Mouse (Mus musculus): ENCODE results near the gene Atxn7l1.
A peak's percentile ranks its signal among the peaks of the same experiment; 100 is the strongest.

The Atxn7l1 gene

GRCm38 (mm10) chr12:33317792-33318530 is 170.5 kb downstream of the Atxn7l1 start:
- peak in 1 of 2 experiments; percentile 32 for DNase-seq (ENCODE audit: low spot score in 2 of 2)

- no peak for DNase-seq (ENCODE audit: low spot score in 2 of 2)
Observed at GRCm38 (mm10) chr12:33322547-33322946, 175.1 kb downstream of the Atxn7l1 start.

DNA sequence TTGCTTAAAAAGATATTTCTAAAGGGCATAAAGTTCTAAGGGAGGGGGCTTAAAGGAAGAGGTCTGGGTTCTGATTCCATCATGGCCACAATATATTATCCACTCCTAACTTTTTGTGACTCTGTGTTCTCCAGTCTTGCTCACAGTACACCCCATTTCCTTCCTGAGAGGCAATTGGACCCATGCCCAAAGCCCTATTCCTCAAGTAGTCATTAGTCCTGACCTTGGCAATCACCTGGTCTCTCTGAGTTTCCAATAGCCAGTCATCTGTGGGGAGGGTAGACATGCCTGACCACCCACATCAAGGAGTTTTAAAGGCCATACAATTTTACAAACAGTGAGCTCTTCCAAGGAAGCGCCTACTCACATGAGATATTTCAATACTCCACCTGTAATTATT is 176.3 kb downstream of the Atxn7l1 start:
- DNase-seq (ENCODE audit: low spot score in 2 of 2), result no peak

DNA sequence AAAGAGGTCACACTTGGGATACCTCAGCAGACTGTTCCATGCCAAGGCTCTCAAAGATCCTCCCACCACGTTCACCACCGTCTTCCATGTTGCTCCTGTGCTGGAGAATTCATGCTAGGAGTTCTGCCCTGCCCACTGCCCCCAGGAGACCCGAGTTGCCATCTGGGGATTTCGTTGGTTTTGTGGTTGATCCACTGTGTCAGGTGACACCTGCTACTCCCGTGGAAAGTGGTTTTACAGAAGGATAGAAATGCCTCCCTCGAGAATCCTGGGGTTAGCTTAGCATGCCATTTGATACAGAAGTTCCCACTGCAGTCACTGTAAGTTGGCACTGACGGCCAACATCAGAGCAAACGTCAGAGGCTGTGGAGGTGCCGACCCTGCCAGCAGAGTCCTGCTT is 177.9 kb downstream of the Atxn7l1 start:
- DNase-seq (ENCODE audit: low spot score in 2 of 2), result no peak

- no peak for DNase-seq (ENCODE audit: low spot score in 2 of 2)
Observed at GRCm38 (mm10) chr12:33332046-33332445, 184.6 kb downstream of the Atxn7l1 start.

DNA sequence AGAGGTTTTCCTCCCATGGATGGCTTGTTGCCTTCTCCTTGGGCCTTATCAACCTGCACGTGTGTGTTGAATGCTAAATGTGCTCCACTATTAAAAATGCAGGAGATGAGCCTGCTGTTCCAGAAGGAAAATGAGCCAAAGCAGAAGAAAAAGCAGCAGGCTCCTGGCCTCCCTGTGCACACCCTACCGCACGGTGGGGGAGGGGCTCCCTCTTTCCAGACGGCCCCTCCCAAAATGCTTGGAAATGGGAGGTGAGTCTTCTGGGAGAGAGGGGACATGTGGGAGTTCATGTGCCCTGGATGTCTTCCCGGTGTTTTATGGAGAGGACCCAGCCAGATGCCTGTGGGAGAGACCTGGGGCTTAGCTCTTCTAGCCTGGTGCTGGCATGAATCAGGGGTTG is 185.3 kb downstream of the Atxn7l1 start:
- no peak for DNase-seq (ENCODE audit: low spot score in 2 of 2)

DNA sequence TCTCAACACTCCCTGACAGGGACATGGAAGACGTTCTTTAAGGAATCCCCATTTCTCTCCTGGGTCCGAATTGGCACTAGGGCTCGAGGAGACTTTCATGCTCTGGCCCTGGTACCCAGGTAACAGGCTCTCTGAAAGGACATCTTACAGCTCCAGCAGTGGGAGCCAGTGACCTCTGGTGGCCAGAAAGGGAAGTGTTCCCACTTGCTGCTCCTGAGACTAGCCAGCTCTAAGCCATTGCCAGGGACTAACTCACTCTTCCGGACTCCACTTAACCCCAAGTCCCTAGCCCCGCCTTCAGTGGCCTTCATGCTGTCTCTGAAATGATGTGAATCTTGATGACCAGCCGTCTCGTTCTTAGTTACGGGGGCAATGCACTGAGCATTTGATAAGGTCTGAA is 186.4 kb downstream of the Atxn7l1 start:
- peak; percentile 76 to 85 for DNase-seq (ENCODE audit: low spot score in 2 of 2)

- no peak for DNase-seq (ENCODE audit: low spot score in 2 of 2)
Observed at GRCm38 (mm10) chr12:33334511-33334910, 187.0 kb downstream of the Atxn7l1 start.

DNA sequence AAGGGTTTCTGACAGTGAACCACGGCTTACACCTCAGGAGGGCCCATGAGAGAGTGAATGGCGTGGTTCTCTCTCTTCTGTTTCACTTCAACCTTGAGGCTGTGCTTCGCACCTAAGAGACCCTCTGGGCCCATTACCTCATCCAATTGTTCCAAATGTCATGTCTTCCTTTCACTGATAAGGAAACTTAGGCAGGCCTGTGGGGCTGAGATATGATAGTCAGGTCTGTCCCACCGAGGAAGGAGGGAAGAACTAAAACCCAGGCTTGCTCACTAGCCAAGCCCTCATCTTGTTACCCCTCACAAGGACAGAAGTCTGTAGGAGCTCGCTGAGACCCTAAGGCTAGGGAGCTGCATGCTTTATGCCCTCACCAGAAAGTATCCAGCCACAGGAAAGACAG is 187.5 kb downstream of the Atxn7l1 start:
- no peak for DNase-seq (ENCODE audit: low spot score in 2 of 2)

GRCm38 (mm10) chr12:33335410-33335809 is 187.9 kb downstream of the Atxn7l1 start:
- no peak for DNase-seq (ENCODE audit: low spot score in 2 of 2)

GRCm38 (mm10) chr12:33336561-33337125 is 189.2 kb downstream of the Atxn7l1 start:
- no peak for DNase-seq (ENCODE audit: low spot score in 2 of 2)

DNA sequence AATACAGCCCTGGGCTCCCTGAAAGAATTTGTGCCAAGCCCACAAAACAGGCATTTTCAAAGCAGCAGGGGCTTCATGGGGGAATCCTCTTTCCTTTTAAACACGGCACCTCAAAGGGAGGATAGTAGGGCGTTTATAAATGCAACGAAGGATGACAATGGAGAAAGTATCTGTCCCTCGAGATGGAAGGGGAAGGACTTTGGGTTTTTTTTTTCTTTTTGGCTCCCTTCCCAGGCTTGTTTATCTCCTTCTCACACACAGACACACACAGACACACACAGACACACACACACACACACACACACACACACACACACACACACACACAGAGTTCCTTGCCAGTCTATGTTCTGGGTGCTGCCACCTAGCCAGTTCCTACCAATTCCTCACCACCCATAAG is 189.8 kb downstream of the Atxn7l1 start:
- no peak for DNase-seq (ENCODE audit: low spot score in 2 of 2)

- DNase-seq (ENCODE audit: low spot score in 2 of 2), result no peak
Observed at GRCm38 (mm10) chr12:33338170-33338569, 190.7 kb downstream of the Atxn7l1 start.

DNA sequence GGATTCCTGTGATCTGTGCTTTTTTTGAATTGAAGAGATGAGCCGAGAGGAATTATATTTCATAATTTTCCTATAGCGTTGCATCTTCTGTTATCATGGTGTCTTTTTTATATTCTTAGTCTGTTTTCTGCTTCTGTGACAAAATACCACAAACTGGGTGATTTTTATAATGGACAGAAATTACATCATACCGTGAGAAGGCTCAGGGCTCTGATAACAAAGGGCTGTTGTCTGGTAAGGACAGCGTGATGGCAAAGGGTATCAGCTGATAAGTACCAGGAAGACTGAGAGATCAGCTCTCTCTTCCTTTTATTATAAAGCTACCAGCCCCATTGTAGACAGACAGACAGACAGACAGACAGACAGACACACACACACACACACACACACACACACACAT is 192.3 kb downstream of the Atxn7l1 start:
- no peak for DNase-seq (ENCODE audit: low spot score in 2 of 2)

GRCm38 (mm10) chr12:33340698-33341097 is 193.2 kb downstream of the Atxn7l1 start:
- no peak for DNase-seq (ENCODE audit: low spot score in 2 of 2)

- no peak for DNase-seq (ENCODE audit: low spot score in 2 of 2)
Observed at GRCm38 (mm10) chr12:33341351-33341892, 193.9 kb downstream of the Atxn7l1 start.

DNA sequence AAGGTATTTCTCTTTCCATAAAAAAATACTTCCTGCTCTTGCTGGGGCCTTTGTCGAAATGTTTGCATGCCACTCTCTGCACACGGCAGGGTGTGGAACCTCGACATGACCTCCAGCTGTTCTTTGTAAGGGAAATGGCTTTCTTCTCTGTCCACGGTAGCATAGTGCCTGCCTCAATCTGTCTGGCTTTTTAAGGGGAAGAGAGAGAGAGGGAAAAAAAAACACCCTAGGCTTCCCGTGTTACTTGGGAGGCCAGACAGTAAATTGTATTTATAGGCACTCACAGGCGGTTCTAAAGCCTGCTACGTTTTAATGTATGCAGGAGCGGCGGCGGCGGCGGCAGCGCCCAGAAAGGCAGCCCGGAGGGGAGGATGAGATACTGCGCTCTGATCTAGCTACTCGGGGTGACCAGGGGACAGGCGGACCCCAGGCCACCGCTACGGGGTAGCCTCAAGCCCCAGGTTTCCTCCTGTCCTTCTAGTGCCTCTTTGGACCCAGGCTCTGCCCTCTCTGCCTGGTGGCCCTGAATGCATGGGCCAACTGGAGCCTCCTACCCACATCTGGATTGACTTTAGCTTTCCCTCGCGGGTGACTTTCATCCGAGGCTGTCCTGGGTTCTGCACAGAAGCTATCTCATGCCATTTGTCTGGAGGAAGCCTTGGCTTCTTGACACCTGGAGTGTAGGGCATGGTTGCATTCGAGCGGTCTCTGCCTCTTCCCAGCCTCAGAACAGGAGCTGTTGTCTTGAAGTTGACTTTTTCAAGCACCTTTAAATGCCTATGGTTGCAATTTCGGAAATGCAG is 197.7 kb downstream of the Atxn7l1 start:
- DNase-seq (ENCODE audit: low spot score in 2 of 2), result no peak

DNA sequence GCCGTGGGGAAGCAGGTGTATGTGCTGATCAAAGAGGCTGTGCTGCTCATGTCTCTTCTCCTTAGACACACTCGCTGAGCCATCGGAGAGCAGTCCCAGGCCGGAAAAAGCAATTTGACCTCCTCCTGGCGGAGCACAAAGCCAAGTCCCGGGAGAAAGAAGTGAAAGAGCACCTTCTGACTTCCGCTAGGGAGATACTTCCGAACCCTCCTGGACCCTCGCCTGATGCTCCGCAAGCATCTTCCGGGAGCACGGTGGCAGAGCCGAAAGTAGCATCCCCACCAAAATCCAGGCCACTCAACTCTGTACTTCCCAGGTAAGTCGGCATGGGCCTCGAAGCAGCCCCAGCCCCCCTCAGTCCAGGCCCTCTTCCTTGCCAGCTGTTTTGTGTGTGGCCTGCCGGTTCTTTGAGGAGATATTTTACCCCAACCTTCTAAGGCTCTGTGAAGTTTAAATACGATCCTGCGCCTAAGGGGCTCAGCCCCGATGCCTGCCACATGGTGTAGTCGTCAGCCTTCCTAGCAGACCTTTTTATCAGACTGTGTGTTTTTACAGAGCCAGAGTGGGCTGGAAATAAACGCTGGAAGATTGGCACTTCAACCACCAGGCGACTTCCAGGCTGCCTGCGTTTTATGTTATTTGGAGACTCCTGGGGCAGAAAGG is 198.4 kb downstream of the Atxn7l1 start:
- DNase-seq (ENCODE audit: low spot score in 2 of 2), result no peak

DNA sequence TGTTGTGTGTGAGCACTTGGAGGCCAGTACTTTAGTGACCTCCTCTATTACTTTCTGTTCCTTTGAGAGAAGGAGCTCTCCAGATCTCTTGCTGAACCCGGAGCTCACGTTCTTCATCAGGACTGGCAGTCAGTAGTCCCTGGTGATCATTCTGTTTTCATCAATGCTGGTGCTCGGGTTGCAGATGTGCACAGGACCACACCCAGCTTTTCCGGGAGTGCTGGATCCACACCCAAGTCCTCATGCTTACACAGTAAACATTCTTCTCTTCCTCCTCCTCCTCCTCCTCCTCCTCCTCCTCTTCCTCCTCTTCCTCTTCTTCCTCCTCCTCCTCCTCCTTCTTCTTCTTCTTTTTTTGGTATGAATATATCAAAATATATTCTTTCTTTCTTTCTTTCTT is 205.2 kb downstream of the Atxn7l1 start:
- DNase-seq (ENCODE audit: low spot score in 2 of 2), result no peak

DNA sequence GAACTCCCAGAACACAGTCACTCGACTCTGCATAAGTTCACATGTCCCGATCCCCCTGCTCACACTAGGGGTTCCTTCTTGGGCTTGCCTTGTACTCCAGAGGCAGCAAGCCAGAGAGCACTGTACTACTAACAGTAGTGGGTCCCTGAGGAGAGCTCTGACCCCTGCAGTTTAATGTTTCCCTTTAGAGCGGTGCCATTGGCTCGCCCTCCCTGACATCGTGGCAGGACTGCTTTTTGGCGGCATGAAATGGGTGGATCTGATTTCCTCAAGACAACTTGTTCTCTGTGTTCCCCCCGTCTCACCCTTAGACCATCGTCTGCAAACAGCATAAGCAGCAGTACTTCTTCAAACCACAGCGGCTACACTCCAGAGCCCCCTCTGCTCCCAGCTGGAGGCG is 210.9 kb downstream of the Atxn7l1 start:
- DNase-seq (ENCODE audit: low spot score in 2 of 2), result no peak

DNA sequence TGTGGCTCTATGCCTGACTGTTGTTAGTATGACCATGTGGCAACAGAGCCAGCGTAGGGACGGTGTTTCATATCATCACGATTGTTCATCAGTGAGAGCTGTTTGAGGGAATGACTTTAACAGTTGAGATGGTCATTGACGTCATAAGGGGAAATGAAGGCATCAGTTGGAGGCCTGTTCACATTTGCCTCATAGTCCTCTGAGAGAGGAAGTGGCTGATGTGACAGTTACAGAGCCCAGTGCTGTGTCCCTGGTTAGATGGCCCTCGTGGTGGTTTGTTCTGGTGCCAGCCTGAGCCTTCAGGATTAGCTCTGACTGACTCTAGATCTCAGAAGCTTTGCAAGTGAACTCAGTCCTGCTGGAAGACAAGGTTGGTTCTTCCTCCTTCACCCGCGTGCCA is 211.7 kb downstream of the Atxn7l1 start:
- DNase-seq (ENCODE audit: low spot score in 2 of 2), result no peak

GRCm38 (mm10) chr12:33359878-33360482 is 212.5 kb downstream of the Atxn7l1 start:
- DNase-seq (ENCODE audit: low spot score in 2 of 2), result no peak
